Mouse (Mus musculus) liver, embryonic 14.5 days (tissue): ENCODE data around the gene Slc18a3.

Experiments
- CTCF ChIP-seq: IDR thresholded peaks from 2 replicates; pipeline ENCODE4 v1.5.1; 2016; ENCODE audit warnings: antibody characterized with exemption, low read depth, control low read depth
- EP300 ChIP-seq: IDR thresholded peaks from 2 replicates; pipeline ENCODE4 v1.6.1; 2016; ENCODE audit warnings: antibody characterized with exemption, low read depth

- no peak for TF ChIP-seq CTCF
- TF ChIP-seq EP300: no peak
Measured at GRCm38 (mm10) chr14:32423946-32424345, 40.7 kb downstream of the Slc18a3 start.
